Mouse (Mus musculus) c-Kit-positive CD71-negative TER-119-negative erythroid progenitor cells, embryonic 14.5 days (primary cell): ENCODE data around the gene 1700061G19Rik.

Experiments
- DNase-seq: peaks from one replicate; pipeline ENCODE4 v3.0.0-alpha.2; 2013; ENCODE audit warnings: low read depth

Gene 1700061G19Rik

GRCm38 (mm10) chr17:56929101-56929500, 53.8 kb downstream of the 1700061G19Rik start:
- no peak for DNase-seq

- no peak for DNase-seq
Observed at GRCm38 (mm10) chr17:56929530-56929929, 54.3 kb downstream of the 1700061G19Rik start.

- DNase-seq, result no peak
Observed at GRCm38 (mm10) chr17:56930026-56930425, 54.7 kb downstream of the 1700061G19Rik start.

- no peak for DNase-seq
Observed at GRCm38 (mm10) chr17:56933395-56933794, 58.1 kb downstream of the 1700061G19Rik start.

- no peak for DNase-seq
Observed at GRCm38 (mm10) chr17:56934545-56935330, 59.5 kb downstream of the 1700061G19Rik start.

- DNase-seq, result peak; percentile 96
Observed at GRCm38 (mm10) chr17:56935363-56936131, 60.3 kb downstream of the 1700061G19Rik start, which contains the start of gene Mllt1. TSS of gene Mllt1 (minus strand) at chr17:56935415.

- no peak for DNase-seq
Observed at GRCm38 (mm10) chr17:56936731-56937130, 61.5 kb downstream of the 1700061G19Rik start.
